Mouse (Mus musculus): ENCODE results near the gene 4931406C07Rik.

- no peak for TF ChIP-seq CTCF (IDR thresholded peaks at IDR 0.05; ENCODE audit: low read depth, low read length)
- TF ChIP-seq POLR2A (IDR thresholded peaks at IDR 0.05; ENCODE audit: borderline replicate concordance, low read depth, low read length) = no peak
These were observed 51.7 kb downstream of the 4931406C07Rik start for GRCm38 (mm10) chr9:15254501-15254900.
